Mouse (Mus musculus) cortical plate, adult 2 months (tissue): ENCODE results near the gene Fam71e1.

Experiments
- CTCF ChIP-seq: fragments of 200-500 bp; IDR thresholded peaks from 2 replicates; pipeline ENCODE4 v1.5.1; 2011; ENCODE audit warnings: mild to moderate bottlenecking, control low read depth, low read length; ENCODE audit not compliant: insufficient read depth; ENCODE audit errors: extremely low read depth
- POLR2A ChIP-seq: fragments of 200-500 bp; IDR thresholded peaks from 2 replicates; pipeline ENCODE4 v1.6.1; 2011; ENCODE audit warnings: mild to moderate bottlenecking, low read length, control low read depth; ENCODE audit not compliant: insufficient read depth; ENCODE audit errors: extremely low read depth

- no peak for TF ChIP-seq POLR2A
- TF ChIP-seq CTCF: no peak
Measured at GRCm38 (mm10) chr7:44453256-44453655, 43.1 kb upstream of the Fam71e1 start.
